Mouse (Mus musculus): Measurements from ENCODE around the gene Zfp683.

Zfp683 gene

GRCm38 (mm10) chr4:134051912-134052311 lies 1.7 kb upstream of the Zfp683 start:
- no peak for DNase-seq (ENCODE audit: low read depth, low spot score)

- no peak for DNase-seq (ENCODE audit: low read depth, low spot score)
Observed at GRCm38 (mm10) chr4:134052560-134052959, 1.1 kb upstream of the Zfp683 start.

- DNase-seq (ENCODE audit: low read depth, low spot score) = no peak
Observed at GRCm38 (mm10) chr4:134058166-134058715, 4.6 kb downstream of the Zfp683 start.

- no peak for DNase-seq (ENCODE audit: low read depth, low spot score)
Observed at GRCm38 (mm10) chr4:134058908-134059307, 5.3 kb downstream of the Zfp683 start.

- DNase-seq (ENCODE audit: low read depth, low spot score) = no peak
Observed at GRCm38 (mm10) chr4:134060135-134060865, 6.7 kb downstream of the Zfp683 start, which contains the start of gene Crybg2. Gene Crybg2, plus strand, starts transcription at chr4:134060815.

GRCm38 (mm10) chr4:134061166-134061830 lies 7.7 kb downstream of the Zfp683 start:
- no peak for DNase-seq (ENCODE audit: low read depth, low spot score)

- DNase-seq (ENCODE audit: low read depth, low spot score) = no peak
Observed at GRCm38 (mm10) chr4:134061944-134062446, 8.4 kb downstream of the Zfp683 start.

- DNase-seq (ENCODE audit: low read depth, low spot score) = no peak
Observed at GRCm38 (mm10) chr4:134062561-134062960, 8.9 kb downstream of the Zfp683 start.

GRCm38 (mm10) chr4:134065431-134066004 lies 11.9 kb downstream of the Zfp683 start:
- no peak for DNase-seq (ENCODE audit: low read depth, low spot score)

GRCm38 (mm10) chr4:134067383-134067782 lies 13.7 kb downstream of the Zfp683 start:
- no peak for DNase-seq (ENCODE audit: low read depth, low spot score)

- no peak for DNase-seq (ENCODE audit: low read depth, low spot score)
Observed at GRCm38 (mm10) chr4:134067833-134068544, 14.4 kb downstream of the Zfp683 start.

GRCm38 (mm10) chr4:134068793-134069580 lies 15.3 kb downstream of the Zfp683 start:
- DNase-seq (ENCODE audit: low read depth, low spot score) = no peak

GRCm38 (mm10) chr4:134078694-134079093 lies 25.1 kb downstream of the Zfp683 start:
- DNase-seq (ENCODE audit: low read depth, low spot score) = peak; percentile 39

GRCm38 (mm10) chr4:134080674-134081073 lies 27.0 kb downstream of the Zfp683 start:
- DNase-seq (ENCODE audit: low read depth, low spot score) = no peak

GRCm38 (mm10) chr4:134081730-134082386 lies 28.2 kb downstream of the Zfp683 start:
- peak; percentile 42 for DNase-seq (ENCODE audit: low read depth, low spot score)

- DNase-seq (ENCODE audit: low read depth, low spot score) = no peak
Observed at GRCm38 (mm10) chr4:134082460-134082859, 28.8 kb downstream of the Zfp683 start.

GRCm38 (mm10) chr4:134084999-134085398 lies 31.4 kb downstream of the Zfp683 start:
- DNase-seq (ENCODE audit: low read depth, low spot score) = no peak

- DNase-seq (ENCODE audit: low read depth, low spot score) = peak; percentile 32
Observed at GRCm38 (mm10) chr4:134087412-134087811, 33.8 kb downstream of the Zfp683 start.

- DNase-seq (ENCODE audit: low read depth, low spot score) = no peak
Observed at GRCm38 (mm10) chr4:134089029-134089428, 35.4 kb downstream of the Zfp683 start.
